Mouse (Mus musculus) T-helper 2 cell (primary cell): ENCODE measurements around the gene Tex52.
"Not testable (repeated sequence)": the region's sequence is repeated elsewhere in the genome, so short reads cannot be mapped to it uniquely, and the experiment has no call there.

Source experiments
- in situ Hi-C: fragments of 300-600 bp; cut with MboI, MseI; formaldehyde crosslinking; loops from one replicate; pipeline ENCODE4 v1.15.1; 2025; ENCODE audit warnings: high pct_unique_total_duplicates

Tex52 gene

GRCm38 (mm10) chr6:128380594-128381167 lies 5.4 kb downstream of the Tex52 start:
- in situ Hi-C loops: not testable (repeated sequence)

- in situ Hi-C loops: no loop called here
These were observed 6.0 kb downstream of the Tex52 start for GRCm38 (mm10) chr6:128381254-128381653.

- in situ Hi-C loops: no loop called here
These were observed 8.5 kb downstream of the Tex52 start for GRCm38 (mm10) chr6:128383752-128384151.

- in situ Hi-C loops: no loop called here
These were observed 9.8 kb downstream of the Tex52 start for GRCm38 (mm10) chr6:128385026-128385425.

GRCm38 (mm10) chr6:128389185-128389584 lies 13.9 kb downstream of the Tex52 start:
- in situ Hi-C loops: no loop called here

GRCm38 (mm10) chr6:128390683-128391082 lies 15.4 kb downstream of the Tex52 start:
- in situ Hi-C loops: no loop called here

GRCm38 (mm10) chr6:128397574-128398261 lies 22.5 kb downstream of the Tex52 start:
- in situ Hi-C loops: no loop called here

- in situ Hi-C loops: no loop called here
These were observed 23.7 kb downstream of the Tex52 start, which contains the start of gene Nrip2 for GRCm38 (mm10) chr6:128398996-128399395. Gene Nrip2 (plus strand): TSS chr6:128399296.

GRCm38 (mm10) chr6:128399421-128400185 lies 24.3 kb downstream of the Tex52 start:
- in situ Hi-C loops: no loop called here

GRCm38 (mm10) chr6:128404708-128405107 lies 29.5 kb downstream of the Tex52 start:
- in situ Hi-C loops: no loop called here

GRCm38 (mm10) chr6:128408544-128409125 lies 33.4 kb downstream of the Tex52 start:
- in situ Hi-C loops: no loop called here

GRCm38 (mm10) chr6:128410305-128410704 lies 35.0 kb downstream of the Tex52 start:
- in situ Hi-C loops: loop anchor here (5.0 kb wide), 2 partner anchors 33 to 88 kb away; partner anchors contain the start of genes Gm44596 and Tex52

- in situ Hi-C loops: loop anchor here (5.0 kb wide), 2 partner anchors 34 to 89 kb away; partner anchors contain the start of genes Gm44596 and Tex52
These were observed 35.9 kb downstream of the Tex52 start for GRCm38 (mm10) chr6:128411115-128411514.

GRCm38 (mm10) chr6:128416169-128416568 lies 40.9 kb downstream of the Tex52 start:
- in situ Hi-C loops: no loop called here

GRCm38 (mm10) chr6:128418076-128418475 lies 42.8 kb downstream of the Tex52 start:
- in situ Hi-C loops: no loop called here

GRCm38 (mm10) chr6:128421036-128421435 lies 45.8 kb downstream of the Tex52 start:
- in situ Hi-C loops: loop anchor here (10.0 kb wide), 1 partner anchor 1316 kb away; the partner anchor contains the start of gene Tigar

GRCm38 (mm10) chr6:128421480-128421879 lies 46.2 kb downstream of the Tex52 start:
- in situ Hi-C loops: loop anchor here (10.0 kb wide), 1 partner anchor 1317 kb away; the partner anchor contains the start of gene Tigar

GRCm38 (mm10) chr6:128423496-128424268 lies 48.4 kb downstream of the Tex52 start:
- in situ Hi-C loops: loop anchor here (10.0 kb wide), 1 partner anchor 1319 kb away; the partner anchor contains the start of gene Tigar

GRCm38 (mm10) chr6:128424269-128425019 lies 49.2 kb downstream of the Tex52 start, which contains the start of gene Itfg2:
Gene Itfg2 (minus strand): TSS chr6:128424931.
- in situ Hi-C loops: loop anchor here (10.0 kb wide), 1 partner anchor 1320 kb away; the partner anchor contains the start of gene Tigar

GRCm38 (mm10) chr6:128425046-128425445 lies 49.8 kb downstream of the Tex52 start:
- in situ Hi-C loops: loop anchor here (10.0 kb wide), 1 partner anchor 1320 kb away; the partner anchor contains the start of gene Tigar
